Mouse (Mus musculus) ES-E14 (cell line): ENCODE results near the gene Olfr287. TPM values are rescaled to one million over a fixed set of nuclear protein-coding genes. Genes with fewer than 3 reads are reported as not detected.

Experiments used
- DNase-seq: peaks from one replicate; pipeline ENCODE4 v3.0.0-alpha.2; 2013; ENCODE audit warnings: low read depth, low spot score
- H3K27ac ChIP-seq: 2 replicates; pipeline ENCODE4 v1.5.1; 2012; ENCODE audit warnings: low read depth, mild to moderate bottlenecking, low read length, moderate library complexity, mixed read lengths; ENCODE audit not compliant: poor library complexity, insufficient read depth, severe bottlenecking
- H3K36me3 ChIP-seq: 2 replicates; pipeline ENCODE4 v1.6.1; 2012; ENCODE audit warnings: mild to moderate bottlenecking, low read length, moderate library complexity, mixed read lengths; ENCODE audit not compliant: control insufficient read depth, poor library complexity, insufficient read depth, severe bottlenecking
- H3K4me1 ChIP-seq, 2 experiments: fragments of 150-350 bp in 1 of 2; sonication (generic) in 1 of 2; 2 replicates each; pipeline ENCODE4 v1.6.1; 2012; ENCODE audit warnings: low read length in 2 of 2, mild to moderate bottlenecking in 1 of 2, mixed read lengths in 1 of 2; ENCODE audit not compliant: control insufficient read depth in 2 of 2, insufficient read depth in 2 of 2, poor library complexity in 1 of 2
- H3K4me3 ChIP-seq, 2 experiments: fragments of 150-350 bp in 1 of 2; sonication (generic) in 1 of 2; 2 replicates each; pipeline ENCODE4 v1.5.1; 2012; ENCODE audit warnings: low read length in 2 of 2, low read depth in 1 of 2, mild to moderate bottlenecking in 1 of 2, mixed read lengths in 1 of 2; ENCODE audit not compliant: insufficient read depth in 1 of 2, poor library complexity in 1 of 2, severe bottlenecking in 1 of 2
- H3K9ac ChIP-seq: 2 replicates; pipeline ENCODE4 v1.6.1; 2012; ENCODE audit warnings: low read depth, mild to moderate bottlenecking, low read length, mixed read lengths; ENCODE audit not compliant: poor library complexity, insufficient read depth, severe bottlenecking
- H3K9me3 ChIP-seq: fragments of 150-350 bp; sonication (generic); 2 replicates; pipeline ENCODE4 v1.6.1; 2012; ENCODE audit warnings: low read depth, mild to moderate bottlenecking, low read length; ENCODE audit not compliant: control insufficient read depth, insufficient read depth
- CHD2 ChIP-seq: IDR thresholded peaks from 2 replicates; pipeline ENCODE4 v1.6.1; 2014; ENCODE audit warnings: mild to moderate bottlenecking, low read depth, low read length, inconsistent platforms
- HCFC1 ChIP-seq: IDR thresholded peaks from 2 replicates; pipeline ENCODE4 v1.6.1; 2012; ENCODE audit warnings: low read length, inconsistent platforms, borderline replicate concordance; ENCODE audit not compliant: insufficient read depth
- MAFK ChIP-seq: IDR thresholded peaks from 2 replicates; pipeline ENCODE4 v1.6.1; 2014; ENCODE audit warnings: mild to moderate bottlenecking, low read depth, low read length, inconsistent platforms; ENCODE audit not compliant: insufficient read depth
- ZC3H11A ChIP-seq: IDR thresholded peaks from 2 replicates; pipeline ENCODE4 v1.6.1; 2012; ENCODE audit warnings: low read depth, mild to moderate bottlenecking, inconsistent platforms, low read length, borderline replicate concordance
- ZNF384 ChIP-seq: IDR thresholded peaks from 2 replicates; pipeline ENCODE4 v1.6.1; 2012; ENCODE audit warnings: low read depth, low read length, inconsistent platforms
- in situ Hi-C, 2 experiments: fragments of 600-800 bp; cut with MboI; formaldehyde crosslinking; loops; one replicate each; pipeline ENCODE4 v1.15.1; 2025; ENCODE audit warnings: low sequenced_read_pairs in 2 of 2, inconsistent platforms in 1 of 2; ENCODE audit not compliant: unreplicated experiment in 2 of 2
- total RNA-seq: library from RNA; depleted of rRNA; stranded (reverse); fragments of 300-350 nt; gene quantifications from 2 replicates; pipeline ENCODE4 v1.2.3, GENCODE M21; 2012

Gene Olfr287
- total RNA-seq, 1 experiment: not detected

GRCm38 (mm10) chr15:98234350-98234749 lies 13.5 kb upstream of the Olfr287 start, which contains the start of gene Olfr286:
Olfr286 (minus strand) TSS chr15:98234450.
- no peak for TF ChIP-seq ZNF384
- Histone ChIP-seq H3K9ac (no peak within 1 kb of the TSS), H3K4me1 (no peaks in the 10 kb centered on the region), H3K9me3 (no peaks in the 10 kb centered on the region), H3K27ac (no peak within 1 kb of the TSS), H3K4me3 (no peak within 1 kb of the TSS), H3K36me3 (no peaks in the 10 kb centered on the region)
- no peak for DNase-seq
- in situ Hi-C loops: no loop called here

GRCm38 (mm10) chr15:98226096-98226495 lies 5.2 kb upstream of the Olfr287 start:
- Histone ChIP-seq H3K36me3 (no peaks in the 10 kb centered on the region), H3K27ac (no peak overlapping the region), H3K4me1 (no peaks in the 10 kb centered on the region; a peak in 1 of 4 replicates), H3K9ac (no peak overlapping the region), H3K9me3 (no peaks in the 10 kb centered on the region), H3K4me3 (no peak overlapping the region)
- DNase-seq: no peak
- in situ Hi-C loops: no loop called here
- TF ChIP-seq MAFK (no peak), HCFC1 (no peak), ZC3H11A (no peak), CHD2 (no peak), ZNF384 (no peak)

GRCm38 (mm10) chr15:98225610-98226009 lies 4.8 kb upstream of the Olfr287 start:
- in situ Hi-C loops: no loop called here
- H3K4me1 ChIP-seq: no peaks in the 10 kb centered on the region; a peak in 1 of 4 replicates

GRCm38 (mm10) chr15:98222377-98222776 lies 1.5 kb upstream of the Olfr287 start:
- DNase-seq: no peak
- TF ChIP-seq ZNF384 (peak; percentile 90), CHD2 (no peak), HCFC1 (no peak), MAFK (no peak), ZC3H11A (no peak)
- Histone ChIP-seq H3K4me3 (no peak overlapping the region), H3K36me3 (no peaks in the 10 kb centered on the region), H3K9me3 (no peaks in the 10 kb centered on the region), H3K27ac (no peak overlapping the region), H3K9ac (no peak overlapping the region), H3K4me1 (no peaks in the 10 kb centered on the region; a peak in 1 of 4 replicates)
- in situ Hi-C loops: no loop called here

More at GRCm38 (mm10) chr15:98225610-98226009, 4.8 kb upstream of the Olfr287 start:
- Histone ChIP-seq H3K9me3 (no peaks in the 10 kb centered on the region), H3K4me3 (no peak overlapping the region), H3K36me3 (no peaks in the 10 kb centered on the region), H3K27ac (no peak overlapping the region), H3K9ac (no peak overlapping the region)
- peak; percentile 41 for DNase-seq
- TF ChIP-seq ZNF384 (no peak), HCFC1 (no peak), MAFK (no peak), CHD2 (no peak), ZC3H11A (no peak)

- TF ChIP-seq ZNF384: peak; percentile 53; the same call in 1 of the 2 replicates
- TF ChIP-seq CHD2: no peak
- no peaks in the 10 kb centered on the region for H3K9me3 ChIP-seq
- no peak for DNase-seq
Measured at GRCm38 (mm10) chr15:98214130-98214529, 6.7 kb downstream of the Olfr287 start.

More at GRCm38 (mm10) chr15:98214130-98214529, 6.7 kb downstream of the Olfr287 start:
- H3K9ac ChIP-seq: no peak overlapping the region
- in situ Hi-C loops: no loop called here
- H3K36me3 ChIP-seq: no peaks in the 10 kb centered on the region
- no peak overlapping the region for H3K4me3 ChIP-seq
- H3K4me1 ChIP-seq: no peaks in the 10 kb centered on the region
- H3K27ac ChIP-seq: no peak overlapping the region
